Mouse (Mus musculus): ENCODE results near the gene Spen. TPM values are rescaled to one million over a fixed set of nuclear protein-coding genes. Genes with fewer than 3 reads are reported as not detected.

Spen gene
- polyA plus RNA-seq, 1 experiment from 2014 or later, result 19.1 TPM

- Histone ChIP-seq H3K27ac (ENCODE audit: low read length) (peak overlapping the region; percentile 100), H3K4me3 (replicated peaks; ENCODE audit: low read length) (peak overlapping the region; percentile 85), H3K27me3 (replicated peaks; ENCODE audit: control insufficient read depth, insufficient read depth, low read length) (no peaks in the 10 kb centered on the region), H3K9ac (replicated peaks; ENCODE audit: low read depth, low read length) (peak overlapping the region; percentile 99), H3K36me3 (ENCODE audit: control insufficient read depth, insufficient read depth) (no peaks in the 10 kb centered on the region), H3K4me2 (ENCODE audit: low read length) (peak overlapping the region; percentile 67), H3K4me1 (replicated peaks; ENCODE audit: control insufficient read depth, insufficient read depth, low read length) (peaks cover 15% of the 10 kb centered on the region; the same call in 1 of the 2 replicates), H3K9me3 (ENCODE audit: control insufficient read depth, low read length) (no peaks in the 10 kb centered on the region)
- WGBS, result 10% methylated on average over 9 of the region's 9 CpGs
- no peak for ATAC-seq
Observed at GRCm38 (mm10) chr4:141547299-141547698, 8.9 kb upstream of the Spen start.

GRCm38 (mm10) chr4:141546334-141547200 lies 8.2 kb upstream of the Spen start:
- Histone ChIP-seq H3K27ac (ENCODE audit: low read length) (peak overlapping the region; percentile 100), H3K36me3 (ENCODE audit: control insufficient read depth, insufficient read depth) (no peaks in the 10 kb centered on the region), H3K9me3 (ENCODE audit: control insufficient read depth, low read length) (no peaks in the 10 kb centered on the region), H3K27me3 (replicated peaks; ENCODE audit: control insufficient read depth, insufficient read depth, low read length) (no peaks in the 10 kb centered on the region), H3K4me2 (ENCODE audit: low read length) (peak overlapping the region; percentile 67), H3K4me1 (replicated peaks; ENCODE audit: control insufficient read depth, insufficient read depth, low read length) (peaks cover 20% of the 10 kb centered on the region), H3K4me3 (replicated peaks; ENCODE audit: low read length) (peak overlapping the region; percentile 85), H3K9ac (replicated peaks; ENCODE audit: low read depth, low read length) (peak overlapping the region; percentile 99)
- under 1% methylated on average over 83 of the region's 98 CpGs for WGBS
- peak; percentile 89 for ATAC-seq

- WGBS, result under 1% methylated on average over 54 of the region's 56 CpGs
- Histone ChIP-seq H3K4me2 (ENCODE audit: low read length) (peak overlapping the region; percentile 100), H3K27ac (ENCODE audit: low read length) (peak overlapping the region; percentile 100), H3K9ac (replicated peaks; ENCODE audit: low read depth, low read length) (peak overlapping the region; percentile 99), H3K4me3 (replicated peaks; ENCODE audit: low read length) (peak overlapping the region; percentile 85), H3K9me3 (ENCODE audit: control insufficient read depth, low read length) (no peaks in the 10 kb centered on the region), H3K4me1 (replicated peaks; ENCODE audit: control insufficient read depth, insufficient read depth, low read length) (peaks cover 23% of the 10 kb centered on the region), H3K27me3 (replicated peaks; ENCODE audit: control insufficient read depth, insufficient read depth, low read length) (no peaks in the 10 kb centered on the region), H3K36me3 (ENCODE audit: control insufficient read depth, insufficient read depth) (no peaks in the 10 kb centered on the region)
- ATAC-seq, result peak; percentile 51
Observed at GRCm38 (mm10) chr4:141545743-141546333, 7.4 kb upstream of the Spen start.

GRCm38 (mm10) chr4:141545071-141545742 lies 6.8 kb upstream of the Spen start:
- H3K9me3 ChIP-seq (ENCODE audit: control insufficient read depth, low read length), result no peaks in the 10 kb centered on the region
- no peaks in the 10 kb centered on the region for H3K27me3 ChIP-seq (replicated peaks; ENCODE audit: control insufficient read depth, insufficient read depth, low read length)
- H3K9ac ChIP-seq (replicated peaks; ENCODE audit: low read depth, low read length), result peak overlapping the region; percentile 95
- H3K4me3 ChIP-seq (replicated peaks; ENCODE audit: low read length), result peak overlapping the region; percentile 85
- H3K36me3 ChIP-seq (ENCODE audit: control insufficient read depth, insufficient read depth), result no peaks in the 10 kb centered on the region
- H3K4me1 ChIP-seq (replicated peaks; ENCODE audit: control insufficient read depth, insufficient read depth, low read length), result peaks cover 23% of the 10 kb centered on the region
- WGBS, result under 1% methylated on average over 45 of the region's 45 CpGs
- H3K27ac ChIP-seq (ENCODE audit: low read length), result peak overlapping the region; percentile 100
- H3K4me2 ChIP-seq (ENCODE audit: low read length), result peak overlapping the region; percentile 100
- peak; percentile 41 for ATAC-seq

- Histone ChIP-seq H3K9ac (replicated peaks; ENCODE audit: low read depth, low read length) (peak overlapping the region; percentile 95; the same call in 1 of the 2 replicates), H3K27ac (ENCODE audit: low read length) (no peak overlapping the region)
Observed at GRCm38 (mm10) chr4:141544536-141544935, 6.1 kb upstream of the Spen start.

GRCm38 (mm10) chr4:141543593-141543992 lies 5.2 kb upstream of the Spen start:
- H3K4me1 ChIP-seq (replicated peaks; ENCODE audit: control insufficient read depth, insufficient read depth, low read length), result peaks cover 24% of the 10 kb centered on the region
- 70% methylated on average over 3 of the region's 3 CpGs for WGBS
- H3K27ac ChIP-seq (ENCODE audit: low read length), result no peak overlapping the region
- H3K9me3 ChIP-seq (ENCODE audit: control insufficient read depth, low read length), result no peaks in the 10 kb centered on the region
- no peaks in the 10 kb centered on the region for H3K27me3 ChIP-seq (replicated peaks; ENCODE audit: control insufficient read depth, insufficient read depth, low read length)
- ATAC-seq, result no peak
- no peak overlapping the region for H3K9ac ChIP-seq (replicated peaks; ENCODE audit: low read depth, low read length)
- H3K4me2 ChIP-seq (ENCODE audit: low read length), result no peak overlapping the region
- no peaks in the 10 kb centered on the region for H3K36me3 ChIP-seq (ENCODE audit: control insufficient read depth, insufficient read depth)
- no peak overlapping the region for H3K4me3 ChIP-seq (replicated peaks; ENCODE audit: low read length)

More at GRCm38 (mm10) chr4:141544536-141544935, 6.1 kb upstream of the Spen start:
- WGBS, result 53% methylated on average over 2 of the region's 2 CpGs
- Histone ChIP-seq H3K4me1 (replicated peaks; ENCODE audit: control insufficient read depth, insufficient read depth, low read length) (peaks cover 23% of the 10 kb centered on the region), H3K9me3 (ENCODE audit: control insufficient read depth, low read length) (no peaks in the 10 kb centered on the region), H3K27me3 (replicated peaks; ENCODE audit: control insufficient read depth, insufficient read depth, low read length) (no peaks in the 10 kb centered on the region), H3K36me3 (ENCODE audit: control insufficient read depth, insufficient read depth) (no peaks in the 10 kb centered on the region), H3K4me2 (ENCODE audit: low read length) (peak overlapping the region; percentile 100), H3K4me3 (replicated peaks; ENCODE audit: low read length) (peak overlapping the region; percentile 85; the same call in 1 of the 2 replicates)
- no peak for ATAC-seq

- H3K9me3 ChIP-seq (ENCODE audit: control insufficient read depth, low read length), result no peaks in the 10 kb centered on the region
- peak overlapping the region; percentile 18; the same call in 1 of the 2 replicates for H3K4me2 ChIP-seq (ENCODE audit: low read length)
- no peak overlapping the region for H3K9ac ChIP-seq (replicated peaks; ENCODE audit: low read depth, low read length)
- peaks cover 17% of the 10 kb centered on the region for H3K4me1 ChIP-seq (replicated peaks; ENCODE audit: control insufficient read depth, insufficient read depth, low read length)
- ATAC-seq, result no peak
- H3K36me3 ChIP-seq (ENCODE audit: control insufficient read depth, insufficient read depth), result no peaks in the 10 kb centered on the region
- H3K27ac ChIP-seq (ENCODE audit: low read length), result peak overlapping the region; percentile 70
- no peak overlapping the region for H3K4me3 ChIP-seq (replicated peaks; ENCODE audit: low read length)
- H3K27me3 ChIP-seq (replicated peaks; ENCODE audit: control insufficient read depth, insufficient read depth, low read length), result no peaks in the 10 kb centered on the region
- 6% methylated on average over 7 of the region's 7 CpGs for WGBS
Observed at GRCm38 (mm10) chr4:141541851-141542250, 3.5 kb upstream of the Spen start.

GRCm38 (mm10) chr4:141540844-141541243 lies 2.4 kb upstream of the Spen start:
- no peak overlapping the region for H3K4me2 ChIP-seq (ENCODE audit: low read length)
- no peaks in the 10 kb centered on the region for H3K36me3 ChIP-seq (ENCODE audit: control insufficient read depth, insufficient read depth)
- no peak overlapping the region; the same call in 1 of the 2 replicates for H3K27ac ChIP-seq (ENCODE audit: low read length)
- H3K4me3 ChIP-seq (replicated peaks; ENCODE audit: low read length), result no peak overlapping the region
- ATAC-seq, result no peak
- WGBS, result 53% methylated on average over 3 of the region's 3 CpGs
- H3K9me3 ChIP-seq (ENCODE audit: control insufficient read depth, low read length), result no peaks in the 10 kb centered on the region
- no peaks in the 10 kb centered on the region for H3K27me3 ChIP-seq (replicated peaks; ENCODE audit: control insufficient read depth, insufficient read depth, low read length)
- peaks cover 17% of the 10 kb centered on the region for H3K4me1 ChIP-seq (replicated peaks; ENCODE audit: control insufficient read depth, insufficient read depth, low read length)
- no peak overlapping the region for H3K9ac ChIP-seq (replicated peaks; ENCODE audit: low read depth, low read length)

Measured in forebrain, embryonic 16.5 days (tissue).